Mouse (Mus musculus): Measurements from ENCODE around the gene Fbxo39.

- TF ChIP-seq CTCF (IDR thresholded peaks at IDR 0.05; ENCODE audit: control insufficient read depth, insufficient read depth, insufficient replicate concordance, low read depth, low read length) (no peak), POLR2A (IDR thresholded peaks at IDR 0.05; ENCODE audit: control insufficient read depth, low read depth, low read length) (no peak)
Measured at GRCm38 (mm10) chr11:72344486-72344885, 30.2 kb downstream of the Fbxo39 start.
